Mouse (Mus musculus) stomach, postnatal 0 days (tissue): ENCODE data around the gene Ptprh.
"Not testable (repeated sequence)": the region's sequence is repeated elsewhere in the genome, so short reads cannot be mapped to it uniquely, and the experiment has no call there.

Source experiments
- CTCF ChIP-seq: IDR thresholded peaks from 2 replicates; pipeline ENCODE4 v1.5.1; 2016; ENCODE audit warnings: antibody characterized with exemption, low read depth, mild to moderate bottlenecking, moderate library complexity
- EP300 ChIP-seq: optimal IDR thresholded peaks from 2 replicates; pipeline ENCODE3; 2016; ENCODE audit warnings: antibody characterized with exemption

DNA sequence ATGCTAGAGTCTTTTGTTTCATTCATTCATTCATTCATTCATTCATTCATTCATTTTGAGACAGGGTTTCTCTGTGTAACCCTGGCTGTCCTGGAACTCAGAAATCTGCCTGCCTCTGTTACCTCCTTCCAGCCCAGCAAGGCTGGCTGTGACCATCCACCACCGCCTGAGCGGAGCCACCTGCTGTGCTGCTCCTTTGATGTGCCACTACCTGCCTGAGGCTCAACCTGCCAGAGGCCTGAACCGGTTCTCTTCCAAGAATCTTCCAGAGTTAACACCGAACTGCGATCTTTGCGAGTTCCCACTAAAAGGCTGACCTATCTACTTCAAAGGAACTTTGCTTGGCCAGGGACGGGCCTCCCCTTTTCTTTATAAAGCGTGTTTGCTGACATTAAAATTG lies 73.7 kb downstream of the Ptprh start:
- not testable (repeated sequence) for TF ChIP-seq CTCF, EP300
